Mouse (Mus musculus) G1E (cell line): ENCODE results near the gene Olfr1016. TPM values are rescaled to one million over a fixed set of nuclear protein-coding genes. Genes with fewer than 3 reads are reported as not detected.

Source experiments
- ATAC-seq: 2 replicates; pipeline ENCODE4 v1.8.0; 2016; ENCODE audit warnings: mild to moderate bottlenecking; ENCODE audit not compliant: insufficient number of reproducible peaks, poor library complexity, low FRiP score, severe bottlenecking; ENCODE audit errors: extremely low read depth
- DNase-seq: peaks from one replicate; pipeline ENCODE4 v3.0.0; 2012; ENCODE audit warnings: low spot score
- H3K27me3 ChIP-seq: 2 replicates; pipeline ENCODE4 v1.6.1; 2012; ENCODE audit warnings: mild to moderate bottlenecking, low read length, inconsistent platforms; ENCODE audit not compliant: insufficient read depth
- H3K36me3 ChIP-seq: replicated peaks from 2 replicates; pipeline ENCODE3; 2012; ENCODE audit warnings: mild to moderate bottlenecking, inconsistent platforms
- H3K4me1 ChIP-seq: 2 replicates; pipeline ENCODE4 v1.6.1; 2012; ENCODE audit warnings: low read depth, low read length, inconsistent platforms, mixed read lengths; ENCODE audit not compliant: insufficient read depth
- H3K4me3 ChIP-seq: 2 replicates; pipeline ENCODE4 v1.5.1; 2012; ENCODE audit warnings: low read depth, mild to moderate bottlenecking, inconsistent platforms, low read length, moderate library complexity, mixed read lengths
- H3K9me3 ChIP-seq: replicated peaks from 2 replicates; pipeline ENCODE4 v1.6.1; 2012; ENCODE audit warnings: inconsistent platforms
- CTCF ChIP-seq: IDR thresholded peaks from 2 replicates; pipeline ENCODE4 v1.5.1; 2012; ENCODE audit warnings: low read depth, low read length, inconsistent platforms, mixed read lengths
- GATA1 ChIP-seq: IDR thresholded peaks from 2 replicates; pipeline ENCODE4 v1.6.1; 2012; ENCODE audit warnings: borderline replicate concordance, low read length, inconsistent platforms, mixed read lengths
- GATA2 ChIP-seq: IDR thresholded peaks from 2 replicates; pipeline ENCODE4 v1.6.1; 2012; ENCODE audit warnings: low read depth, low read length, inconsistent platforms, borderline replicate concordance
- POLR2AphosphoS5 ChIP-seq: IDR thresholded peaks from 2 replicates; pipeline ENCODE4 v1.6.1; 2012; ENCODE audit warnings: low read depth, low read length, inconsistent platforms; ENCODE audit not compliant: insufficient replicate concordance
- TAL1 ChIP-seq: conservative IDR thresholded peaks from 2 replicates; pipeline ENCODE4 v1.6.1; 2012; ENCODE audit warnings: low read depth, low read length, inconsistent platforms, mixed read lengths
- polyA plus RNA-seq: library from polyadenylated mRNA; stranded (reverse); fragments of >175 nt; gene quantifications from 2 replicates; pipeline ENCODE4 v1.2.3, GENCODE M21; 2012
- total RNA-seq, 2 experiments: library from RNA; stranded (forward) in 1 of 2; stranded (reverse) in 1 of 2; fragments of 200-1000 nt in 1 of 2; fragments of >200 nt in 1 of 2; fragmentation: Nextera tagmentation in 1 of 2; gene quantifications; 2 replicates each; pipeline ENCODE4 v1.2.3; 2014 to 2017

Gene Olfr1016
- not detected in 2 replicates for total RNA-seq (2014; fragmentation: Nextera tagmentation)
- 0.11 TPM in 1 of 2 replicates, not detected in the other for total RNA-seq (2017)
- polyA plus RNA-seq = not detected in 2 replicates

- ATAC-seq (no peak), DNase-seq (no peak)
- H3K4me1 ChIP-seq = no peaks in the 10 kb centered on the region
- H3K9me3 ChIP-seq = 0 out of 2 replicates have a peak, but pooled peaks cover 5% of the 10 kb centered on the region
- TF ChIP-seq CTCF (no peak), POLR2AphosphoS5 (no peak), TAL1 (no peak), GATA1 (no peak)
- no peak within 1 kb of the TSS for H3K4me3 ChIP-seq
- H3K27me3 ChIP-seq = no peaks in the 10 kb centered on the region
- H3K36me3 ChIP-seq = no peaks in the 10 kb centered on the region
Measured at GRCm38 (mm10) chr2:85802444-85802843, at the start of gene Olfr1016. Gene Olfr1016, minus strand, starts transcription at chr2:85802544.

- TF ChIP-seq GATA2 = no peak
- no peak for TF ChIP-seq GATA1
- TF ChIP-seq CTCF = no peak
- TF ChIP-seq TAL1 = no peak
- TF ChIP-seq POLR2AphosphoS5 = no peak
- Histone ChIP-seq H3K36me3 (no peaks in the 10 kb centered on the region), H3K4me3 (no peak within 1 kb of the TSS), H3K4me1 (no peaks in the 10 kb centered on the region), H3K9me3 (0 out of 2 replicates have a peak, but pooled peaks cover 2% of the 10 kb centered on the region), H3K27me3 (no peaks in the 10 kb centered on the region)
- ATAC-seq (no peak), DNase-seq (no peak)
Measured at GRCm38 (mm10) chr2:85846730-85847129, 44.4 kb upstream of the Olfr1016 start, which contains the start of gene Olfr1020. Gene Olfr1020, plus strand, starts transcription at chr2:85847030.

- no peak for DNase-seq
- TF ChIP-seq GATA2 = no peak
- no peak for TF ChIP-seq TAL1
- TF ChIP-seq POLR2AphosphoS5 = no peak
- no peak for TF ChIP-seq GATA1
- no peak for TF ChIP-seq CTCF
Measured at GRCm38 (mm10) chr2:85845383-85845782, 43.0 kb upstream of the Olfr1016 start, which contains the start of gene Olfr1019. Gene Olfr1019, minus strand, starts transcription at chr2:85845483.

GRCm38 (mm10) chr2:85818179-85818578 is 15.8 kb upstream of the Olfr1016 start, which contains the start of gene Olfr1018:
Gene Olfr1018, plus strand, starts transcription at chr2:85818479.
- DNase-seq (no peak), ATAC-seq (no peak)

More at GRCm38 (mm10) chr2:85845383-85845782, 43.0 kb upstream of the Olfr1016 start, which contains the start of gene Olfr1019:
- H3K36me3 ChIP-seq = no peaks in the 10 kb centered on the region
- no peak within 1 kb of the TSS for H3K4me3 ChIP-seq
- H3K9me3 ChIP-seq = peaks cover 3% of the 10 kb centered on the region; the same call in 1 of the 2 replicates
- ATAC-seq = no peak
- no peaks in the 10 kb centered on the region for H3K4me1 ChIP-seq
- H3K27me3 ChIP-seq = no peaks in the 10 kb centered on the region

GRCm38 (mm10) chr2:85804501-85804900 is 2.2 kb upstream of the Olfr1016 start:
- H3K4me3 ChIP-seq = no peak overlapping the region
- DNase-seq = no peak
- H3K36me3 ChIP-seq = no peaks in the 10 kb centered on the region
- 0 out of 2 replicates have a peak, but pooled peaks cover 5% of the 10 kb centered on the region for H3K9me3 ChIP-seq
- no peak for TF ChIP-seq GATA1
- no peak for TF ChIP-seq TAL1
- TF ChIP-seq POLR2AphosphoS5 = no peak
- TF ChIP-seq GATA2 = no peak
- TF ChIP-seq CTCF = no peak
- H3K27me3 ChIP-seq = no peaks in the 10 kb centered on the region
- ATAC-seq = no peak
- no peaks in the 10 kb centered on the region for H3K4me1 ChIP-seq

More at GRCm38 (mm10) chr2:85818179-85818578, 15.8 kb upstream of the Olfr1016 start, which contains the start of gene Olfr1018:
- Histone ChIP-seq H3K9me3 (no peaks in the 10 kb centered on the region; the same call in 1 of the 2 replicates), H3K36me3 (no peaks in the 10 kb centered on the region), H3K27me3 (no peaks in the 10 kb centered on the region), H3K4me3 (no peak within 1 kb of the TSS), H3K4me1 (no peaks in the 10 kb centered on the region)
- TF ChIP-seq GATA1 = no peak
- no peak for TF ChIP-seq GATA2
- no peak for TF ChIP-seq TAL1
- no peak for TF ChIP-seq CTCF
- TF ChIP-seq POLR2AphosphoS5 = no peak

GRCm38 (mm10) chr2:85792331-85792730 is 10.0 kb downstream of the Olfr1016 start:
- Histone ChIP-seq H3K27me3 (no peaks in the 10 kb centered on the region), H3K9me3 (no peaks in the 10 kb centered on the region)
- TF ChIP-seq CTCF (no peak), GATA2 (no peak), TAL1 (no peak), POLR2AphosphoS5 (no peak), GATA1 (no peak)

More at GRCm38 (mm10) chr2:85792331-85792730, 10.0 kb downstream of the Olfr1016 start:
- ATAC-seq (no peak), DNase-seq (no peak)
- Histone ChIP-seq H3K4me1 (no peaks in the 10 kb centered on the region), H3K36me3 (no peaks in the 10 kb centered on the region), H3K4me3 (no peak overlapping the region)
